In genomic region chr3:95015891-95016531, GRCm38 (mm10) we compare ENCODE assay signal across 8 mouse cellular contexts. TPM values are rescaled to one million over a fixed set of nuclear protein-coding genes. Genes with fewer than 3 reads are reported as not detected.
A peak's percentile ranks its signal among the peaks of the same experiment; 100 is the strongest.
DNase-seq lines count a peak whose midpoint lies in the region; ATAC-seq lines count a peak whose summit lies in the region.

No protein-coding gene starts in this region.

- peaks cover 11% of the 10 kb centered on the region for H3K36me3 ChIP-seq in hindbrain, embryonic 15.5 days

- peak overlapping the region; percentile 60 for H3K9ac ChIP-seq in hindbrain, embryonic 15.5 days

- no peaks in the 10 kb centered on the region for H3K27me3 ChIP-seq in hindbrain, embryonic 15.5 days

- no peaks in the 10 kb centered on the region for H3K9me3 ChIP-seq in hindbrain, embryonic 15.5 days

- DNase-seq in T-cell, adult 2 months (ENCODE audit: low spot score) = peak; percentile 92
- DNase-seq in cerebellum, postnatal 36 days = peak; percentile 95 to 96
- peak; percentile 91 to 94 for DNase-seq in frontal cortex, postnatal 36 days (ENCODE audit: low spot score in 2 of 2)
- peak; percentile 92 for DNase-seq in left cerebral cortex, adult 11 months (ENCODE audit: low spot score)
- DNase-seq in lung, postnatal 4 days = peak; percentile 94 to 95
- peak; percentile 81 for DNase-seq in retina, postnatal 7 days (ENCODE audit: low read depth, low spot score)
- peak; percentile 86 for DNase-seq in urinary bladder, adult 2 months (ENCODE audit: low spot score)

- ATAC-seq in hindbrain, embryonic 15.5 days (ENCODE audit: low FRiP score, low read depth) = peak; percentile 83

- H3K4me1 ChIP-seq in hindbrain, embryonic 15.5 days (replicated peaks) = peaks cover 24% of the 10 kb centered on the region

- peak overlapping the region; percentile 88 for H3K4me2 ChIP-seq in hindbrain, embryonic 15.5 days

- peak overlapping the region; percentile 95 for H3K27ac ChIP-seq in hindbrain, embryonic 15.5 days (replicated peaks)

- under 1% methylated on average over 40 of the region's 40 CpGs for WGBS in hindbrain, embryonic 15.5 days

- peak overlapping the region; percentile 90 for H3K4me3 ChIP-seq in hindbrain, embryonic 15.5 days

RNA-seq across cellular contexts. Expression of gene Zfp687, which starts 0.8 kb away (rescaled TPM):
- 18.9 and 21.2 TPM in 2 replicates for polyA plus RNA-seq in hindbrain, embryonic 15.5 days (2015; fragmentation: Nextera tagmentation; extraction: Ambion mirVana)
- polyA plus RNA-seq in urinary bladder, adult 2 months (2012; rRNA removed) = 14.0 and 17.6 TPM in 2 replicates

RNA-seq across cellular contexts. Expression of gene Psmd4, which starts 26.4 kb away (rescaled TPM):
- polyA plus RNA-seq in hindbrain, embryonic 15.5 days (2015; fragmentation: Nextera tagmentation; extraction: Ambion mirVana) = 260 and 276 TPM in 2 replicates
- polyA plus RNA-seq in urinary bladder, adult 2 months (2012; rRNA removed) = 172 and 195 TPM in 2 replicates

RNA-seq across cellular contexts. Expression of gene Pi4kb, which starts 41.5 kb away (rescaled TPM):
- 21.8 and 27.3 TPM in 2 replicates for polyA plus RNA-seq in hindbrain, embryonic 15.5 days (2015; fragmentation: Nextera tagmentation; extraction: Ambion mirVana)
- 64.9 and 85.1 TPM in 2 replicates for polyA plus RNA-seq in urinary bladder, adult 2 months (2012; rRNA removed)

Comparison
In these comparisons a context has a peak if more than half of its experiments do, and no peak if none do; other contexts are left out.
1. Peak in every context shown above with its lines: DNase-seq, ATAC-seq, H3K4me3 ChIP-seq and H3K27ac ChIP-seq.